Mouse (Mus musculus) intestine, embryonic 15.5 days (tissue): ENCODE results near the gene Aox4. TPM values are rescaled to one million over a fixed set of nuclear protein-coding genes. Genes with fewer than 3 reads are reported as not detected.

Experiments
- ATAC-seq: fragments of 200-750 bp; cut with Nextera tagmentation; 2 replicates; pipeline ENCODE4 v1.8.0; 2017; ENCODE audit warnings: moderate TSS enrichment, moderate library complexity
- H3K27ac ChIP-seq: fragments of 300-500 bp; sonication (generic); 2 replicates; pipeline ENCODE4 v1.5.1; 2015; ENCODE audit warnings: mild to moderate bottlenecking, inconsistent platforms
- H3K27me3 ChIP-seq: fragments of 300-500 bp; sonication (generic); replicated peaks from 2 replicates; pipeline ENCODE4 v1.6.1; 2015; ENCODE audit warnings: inconsistent platforms
- H3K36me3 ChIP-seq: fragments of 300-500 bp; sonication (generic); 2 replicates; pipeline ENCODE4 v1.6.1; 2015; ENCODE audit warnings: inconsistent platforms
- H3K4me1 ChIP-seq: fragments of 300-500 bp; sonication (generic); replicated peaks from 2 replicates; pipeline ENCODE4 v1.6.1; 2015; ENCODE audit warnings: inconsistent platforms
- H3K4me2 ChIP-seq: fragments of 300-500 bp; sonication (generic); replicated peaks from 2 replicates; pipeline ENCODE4 v1.6.1; 2015; ENCODE audit warnings: mild to moderate bottlenecking, inconsistent platforms
- H3K4me3 ChIP-seq: fragments of 300-500 bp; sonication (generic); replicated peaks from 2 replicates; pipeline ENCODE4 v1.5.1; 2015; ENCODE audit warnings: inconsistent platforms
- H3K9ac ChIP-seq: fragments of 300-500 bp; sonication (generic); 2 replicates; pipeline ENCODE4 v1.6.1; 2015; ENCODE audit warnings: inconsistent platforms
- H3K9me3 ChIP-seq: fragments of 300-500 bp; sonication (generic); 2 replicates; pipeline ENCODE4 v1.6.1; 2016; ENCODE audit warnings: inconsistent platforms
- WGBS: fragments of 180-500 bp; shearing (Covaris S2); methylation state at CpG from one replicate; pipeline ENCODE4 v1.1.7; 2015; 5-methylcytosine and 5-hydroxymethylcytosine counted together
- polyA plus RNA-seq: library from polyadenylated mRNA; unstranded; fragments of >200 nt; fragmentation: Nextera tagmentation; extraction: Ambion mirVana; gene quantifications from 2 replicates; pipeline ENCODE4 v1.2.1, GENCODE M21; 2015

The Aox4 gene
- polyA plus RNA-seq, 1 experiment from 2014 or later = 0.04 TPM

DNA sequence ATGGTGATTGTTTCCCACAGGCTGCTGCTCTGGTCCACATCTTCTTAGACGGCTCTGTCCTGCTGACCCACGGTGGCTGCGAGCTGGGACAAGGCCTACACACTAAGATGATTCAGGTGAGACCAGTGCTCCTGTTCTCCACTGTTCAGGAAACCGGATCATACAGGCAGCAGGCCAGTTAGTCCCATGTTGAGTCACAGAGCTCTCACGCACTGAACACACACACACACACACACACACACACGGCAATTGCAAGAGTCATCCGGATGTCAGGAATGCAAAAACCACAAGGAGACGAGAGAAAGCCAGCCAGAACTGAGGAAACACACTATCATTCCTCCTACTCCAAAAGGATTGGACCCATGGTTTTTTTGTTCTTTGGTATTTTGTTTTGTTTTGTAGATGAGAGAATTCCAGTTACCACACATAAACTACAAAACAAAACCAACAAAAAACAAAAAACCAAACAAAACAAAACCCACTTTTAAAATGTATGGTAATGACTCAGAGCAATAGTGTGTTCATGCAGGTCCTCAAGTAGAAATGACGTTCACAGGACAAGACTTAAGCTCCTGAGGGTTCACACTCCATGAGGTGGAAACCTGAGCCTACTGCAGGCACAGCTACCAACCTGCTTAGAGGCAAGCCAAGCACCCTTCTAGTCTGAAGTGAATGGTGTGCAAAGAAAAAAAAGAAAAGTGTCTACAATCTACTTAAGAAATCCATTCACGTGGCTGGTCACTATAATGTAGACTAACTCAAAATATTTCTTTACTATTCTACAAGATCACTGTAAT, 47.2 kb downstream of the Aox4 start:
- H3K9ac ChIP-seq = no peak overlapping the region
- no peaks in the 10 kb centered on the region for H3K4me1 ChIP-seq
- no peaks in the 10 kb centered on the region for H3K27me3 ChIP-seq
- no peaks in the 10 kb centered on the region for H3K36me3 ChIP-seq
- H3K4me3 ChIP-seq = no peak overlapping the region
- 76% methylated on average over 10 of the region's 10 CpGs for WGBS
- ATAC-seq = no peak
- H3K27ac ChIP-seq = no peak overlapping the region
- H3K9me3 ChIP-seq = no peaks in the 10 kb centered on the region
- no peak overlapping the region for H3K4me2 ChIP-seq

DNA sequence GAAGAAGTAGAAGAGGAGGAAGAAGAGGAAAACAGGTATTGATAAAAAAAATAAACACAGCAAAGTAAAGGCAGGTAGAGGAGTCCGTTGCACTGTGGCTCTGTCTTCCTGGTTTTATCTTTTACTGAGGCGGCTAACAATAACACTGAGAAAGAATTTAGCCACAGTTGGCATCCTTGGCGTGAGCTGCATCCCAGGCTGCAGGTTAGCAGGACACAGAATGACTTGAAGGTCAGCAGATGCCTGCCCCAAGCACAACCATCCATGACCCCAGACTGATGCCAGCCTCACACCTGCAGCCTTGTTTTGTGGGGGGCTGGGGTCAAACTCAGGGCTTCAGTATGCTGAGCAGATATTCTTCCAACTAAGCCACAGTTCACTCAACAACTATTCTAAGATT, 50.1 kb downstream of the Aox4 start:
- H3K4me1 ChIP-seq = no peaks in the 10 kb centered on the region
- ATAC-seq = no peak
- H3K9ac ChIP-seq = no peak overlapping the region
- H3K9me3 ChIP-seq = no peaks in the 10 kb centered on the region
- no peak overlapping the region for H3K27ac ChIP-seq
- WGBS = 43% methylated on average over 3 of the region's 3 CpGs
- H3K4me2 ChIP-seq = no peak overlapping the region
- H3K27me3 ChIP-seq = no peaks in the 10 kb centered on the region
- H3K4me3 ChIP-seq = no peak overlapping the region
- H3K36me3 ChIP-seq = no peaks in the 10 kb centered on the region

DNA sequence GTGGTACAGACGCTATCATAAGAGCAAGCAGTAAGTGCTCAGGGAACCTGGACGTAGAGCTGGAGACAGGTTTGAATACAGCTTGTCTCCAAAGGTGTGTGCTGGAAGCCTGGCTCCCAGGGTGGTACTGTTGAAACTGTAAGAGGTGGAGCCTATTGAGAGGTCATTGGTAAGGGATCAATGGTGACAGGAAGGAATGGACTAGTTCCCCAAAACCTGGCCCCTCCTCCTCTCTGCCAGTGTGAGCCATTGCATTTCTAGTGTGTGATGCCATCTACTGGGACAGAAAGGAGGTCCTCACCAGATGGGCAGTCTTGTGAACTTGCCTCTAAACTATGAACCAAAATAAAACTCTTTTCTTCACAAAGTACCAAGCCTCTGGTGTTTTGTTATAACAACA, 58.0 kb downstream of the Aox4 start:
- H3K9ac ChIP-seq = no peak overlapping the region
- H3K4me2 ChIP-seq = no peak overlapping the region
- ATAC-seq = no peak
- WGBS = 85% methylated on average over 2 of the region's 2 CpGs
- no peaks in the 10 kb centered on the region for H3K27me3 ChIP-seq
- no peaks in the 10 kb centered on the region for H3K9me3 ChIP-seq
- no peak overlapping the region for H3K27ac ChIP-seq
- H3K36me3 ChIP-seq = no peaks in the 10 kb centered on the region
- H3K4me1 ChIP-seq = no peaks in the 10 kb centered on the region
- H3K4me3 ChIP-seq = no peak overlapping the region

DNA sequence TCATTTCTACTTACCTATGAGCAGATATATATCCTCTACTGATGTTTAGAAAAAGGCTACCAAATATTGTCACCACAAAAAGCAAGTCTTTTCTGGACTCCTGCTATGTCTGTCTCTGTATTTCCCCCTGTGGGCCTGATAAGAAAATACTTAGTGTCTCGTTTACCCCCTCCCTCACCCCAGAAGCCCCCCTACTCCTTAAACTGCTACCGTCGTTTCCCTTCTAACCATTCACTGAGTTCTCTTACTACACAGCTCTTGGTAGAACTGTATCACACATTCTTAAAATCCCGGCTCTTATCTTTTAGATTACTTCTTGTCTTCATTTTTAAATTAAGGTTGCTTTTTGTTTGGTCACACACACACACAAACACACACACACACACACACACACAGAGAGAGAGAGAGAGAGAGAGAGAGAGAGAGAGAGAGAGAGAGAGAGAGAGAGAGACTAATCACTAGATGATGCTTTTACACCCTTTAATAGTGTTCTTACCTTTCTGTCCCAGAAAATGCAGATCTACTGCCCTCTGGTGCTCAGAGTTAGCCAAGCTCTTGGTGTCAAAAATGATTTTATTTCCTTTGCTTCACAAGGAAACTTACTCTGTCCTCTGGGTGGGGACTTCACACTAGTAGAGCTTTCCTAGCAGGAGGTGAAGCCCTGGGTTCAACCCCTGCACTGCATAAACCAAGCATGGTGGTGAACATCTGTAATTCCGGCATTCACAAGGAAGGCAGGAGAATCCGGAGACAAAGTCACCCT, 60.8 kb downstream of the Aox4 start:
- Histone ChIP-seq H3K27me3 (no peaks in the 10 kb centered on the region), H3K36me3 (no peaks in the 10 kb centered on the region), H3K4me1 (no peaks in the 10 kb centered on the region), H3K9ac (no peak overlapping the region), H3K4me2 (no peak overlapping the region), H3K27ac (no peak overlapping the region), H3K4me3 (no peak overlapping the region), H3K9me3 (no peaks in the 10 kb centered on the region)
- ATAC-seq = no peak
- 58% methylated on average over 6 of the region's 6 CpGs for WGBS

DNA sequence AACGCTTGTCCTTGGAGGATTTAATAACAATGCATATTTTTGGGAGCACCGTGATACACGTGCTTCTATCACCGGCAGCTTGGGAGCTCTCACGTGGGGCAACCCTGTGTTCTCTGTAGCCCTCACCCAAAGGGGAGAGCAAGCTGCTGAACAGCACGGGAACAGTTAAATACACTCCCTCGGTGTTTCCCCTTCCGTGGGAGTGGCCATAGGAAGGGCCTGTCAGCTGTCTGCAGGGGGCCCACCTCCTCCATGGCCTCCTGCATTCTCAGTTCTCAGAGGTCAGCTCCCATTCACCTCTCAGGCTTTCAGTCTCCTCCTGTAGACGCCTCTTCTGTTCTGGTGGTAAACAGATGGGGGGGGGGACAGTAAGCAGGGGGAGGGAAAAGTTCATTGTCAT, 65.7 kb downstream of the Aox4 start:
- ATAC-seq = no peak
- WGBS = 28% methylated on average over 9 of the region's 9 CpGs

DNA sequence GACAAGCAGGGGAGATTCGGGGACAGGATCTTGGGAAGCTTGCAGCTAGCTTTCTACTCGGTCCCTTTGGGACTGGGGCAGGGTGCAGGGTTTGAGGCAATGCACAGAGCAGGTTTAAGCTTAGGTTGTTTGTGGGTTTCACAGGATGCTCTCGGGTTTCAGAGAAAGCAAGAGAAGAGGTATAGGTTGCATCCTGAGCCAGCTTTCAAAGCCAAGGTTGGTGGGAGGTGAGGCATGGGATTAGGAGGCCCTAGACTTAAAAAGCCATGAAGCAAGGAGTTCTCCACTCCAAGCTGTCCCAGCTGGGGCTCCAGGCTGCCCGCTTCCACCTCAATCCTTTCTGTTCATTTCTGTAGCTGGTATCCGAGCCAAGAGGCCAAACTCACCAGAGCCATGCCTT, 67.8 kb downstream of the Aox4 start, which contains the start of gene Aox2:
Gene Aox2, plus strand, starts transcription at position 301 of the 400 bp plus-strand sequence.
- no peaks in the 10 kb centered on the region for H3K27me3 ChIP-seq
- no peaks in the 10 kb centered on the region for H3K36me3 ChIP-seq
- no peak for ATAC-seq
- H3K9me3 ChIP-seq = no peaks in the 10 kb centered on the region
- no peak within 1 kb of the TSS for H3K4me2 ChIP-seq
- no peak within 1 kb of the TSS for H3K27ac ChIP-seq
- H3K4me3 ChIP-seq = no peak within 1 kb of the TSS
- 75% methylated on average over 5 of the region's 5 CpGs for WGBS
- no peaks in the 10 kb centered on the region for H3K4me1 ChIP-seq
- H3K9ac ChIP-seq = no peak within 1 kb of the TSS

More for the DNA sequence above, 65.7 kb downstream of the Aox4 start:
- no peaks in the 10 kb centered on the region for H3K27me3 ChIP-seq
- no peaks in the 10 kb centered on the region for H3K4me1 ChIP-seq
- no peak overlapping the region for H3K9ac ChIP-seq
- no peak overlapping the region for H3K4me2 ChIP-seq
- H3K4me3 ChIP-seq = no peak overlapping the region
- no peaks in the 10 kb centered on the region for H3K9me3 ChIP-seq
- no peak overlapping the region for H3K27ac ChIP-seq
- H3K36me3 ChIP-seq = no peaks in the 10 kb centered on the region

DNA sequence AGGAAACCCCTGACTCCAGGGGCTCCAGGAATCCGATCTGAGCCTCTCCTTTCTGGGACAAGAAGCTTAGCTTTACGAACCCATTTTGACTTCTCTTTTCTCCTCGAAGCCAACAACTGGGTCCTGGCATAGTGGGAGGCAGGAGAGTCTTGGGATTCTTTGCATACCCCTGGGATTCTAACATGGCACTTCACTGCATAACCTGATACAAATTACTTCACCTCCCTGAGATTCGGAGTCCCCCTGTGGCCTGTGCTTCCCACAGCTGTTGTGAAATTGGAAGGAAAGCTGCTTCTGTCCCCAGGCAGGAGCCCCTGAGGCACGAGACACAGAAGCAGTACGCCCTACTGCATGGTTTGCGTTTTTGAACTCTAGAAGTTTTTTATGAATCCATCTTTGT, 68.3 kb downstream of the Aox4 start:
- no peak overlapping the region for H3K4me3 ChIP-seq
- no peak for ATAC-seq
- H3K27ac ChIP-seq = no peak overlapping the region
- no peaks in the 10 kb centered on the region for H3K9me3 ChIP-seq
- WGBS = 69% methylated on average over 7 of the region's 7 CpGs
- H3K4me1 ChIP-seq = no peaks in the 10 kb centered on the region
- H3K27me3 ChIP-seq = no peaks in the 10 kb centered on the region
- no peak overlapping the region for H3K9ac ChIP-seq
- no peak overlapping the region for H3K4me2 ChIP-seq
- no peaks in the 10 kb centered on the region for H3K36me3 ChIP-seq

DNA sequence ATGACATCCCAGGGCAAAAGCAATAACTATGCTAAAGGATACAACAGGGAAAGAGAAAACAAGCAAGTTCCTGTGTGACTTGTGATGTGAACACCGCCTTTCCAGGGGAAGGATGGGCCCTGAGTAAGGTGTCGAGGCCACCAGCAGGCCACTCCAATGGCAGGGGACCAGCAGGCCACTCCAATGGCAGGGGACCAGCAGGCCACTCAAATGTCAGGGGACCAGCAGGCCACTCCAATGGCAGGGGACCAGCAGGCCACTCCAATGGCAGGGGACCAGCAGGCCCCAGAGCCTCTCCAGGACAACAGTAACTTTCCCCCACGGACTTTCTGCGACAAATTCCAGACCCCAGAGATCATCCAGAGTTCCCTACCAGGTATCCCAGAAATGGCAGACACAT, 70.2 kb downstream of the Aox4 start:
- no peaks in the 10 kb centered on the region for H3K27me3 ChIP-seq
- H3K4me2 ChIP-seq = no peak overlapping the region
- no peak overlapping the region for H3K9ac ChIP-seq
- no peaks in the 10 kb centered on the region for H3K36me3 ChIP-seq
- no peaks in the 10 kb centered on the region for H3K4me1 ChIP-seq
- ATAC-seq = no peak
- H3K27ac ChIP-seq = no peak overlapping the region
- no peaks in the 10 kb centered on the region for H3K9me3 ChIP-seq
- H3K4me3 ChIP-seq = no peak overlapping the region
- 65% methylated on average over 4 of the region's 4 CpGs for WGBS

DNA sequence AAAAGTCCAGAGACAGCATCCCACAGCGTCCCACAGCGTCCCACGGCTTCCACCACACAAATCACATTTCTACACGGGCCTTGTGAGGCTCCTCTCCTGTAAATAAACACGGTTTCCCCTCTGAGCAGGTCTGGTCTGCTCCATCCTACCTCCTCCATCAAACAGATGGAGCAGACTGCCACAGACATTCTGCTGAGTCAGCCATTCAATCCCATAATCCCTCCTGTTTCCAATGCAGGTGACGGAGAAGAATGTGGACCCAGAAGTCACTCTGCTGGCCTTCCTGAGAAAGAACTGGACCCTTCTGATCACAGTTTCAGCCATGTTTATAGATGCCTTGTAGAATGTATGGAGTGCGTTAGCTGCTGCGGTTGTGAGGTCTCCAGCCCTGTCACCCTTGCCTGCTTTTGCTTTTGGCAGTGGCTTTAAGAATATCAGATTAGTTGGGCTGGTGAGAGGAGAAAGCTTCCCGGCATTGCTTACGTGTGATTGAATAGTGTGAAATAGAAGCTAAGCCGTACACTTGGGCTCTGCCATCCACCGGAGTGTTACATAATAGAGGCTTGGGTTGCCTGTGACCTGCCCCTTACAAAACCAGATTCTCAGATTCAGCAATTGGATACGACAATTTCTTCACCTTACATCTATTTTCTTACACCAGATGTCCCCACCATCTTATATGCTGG, 70.9 kb downstream of the Aox4 start:
- no peak overlapping the region for H3K4me2 ChIP-seq
- no peaks in the 10 kb centered on the region for H3K27me3 ChIP-seq

DNA sequence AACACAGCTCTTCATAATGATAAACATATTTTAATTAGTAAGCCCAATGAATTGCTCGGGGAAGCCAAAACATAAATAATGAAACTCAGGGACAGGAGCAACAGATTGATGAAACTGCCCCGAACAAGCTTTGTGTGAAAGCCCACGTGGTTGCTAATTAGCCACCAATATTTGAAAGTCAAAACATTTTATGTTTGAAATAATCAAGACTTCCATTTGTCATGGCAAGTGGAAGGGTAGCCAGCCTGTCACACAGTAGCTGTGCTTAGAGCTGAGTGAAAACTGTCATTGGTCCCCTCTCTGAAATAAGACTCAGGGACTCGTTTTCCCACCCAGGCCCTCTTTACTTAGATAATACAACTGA, 71.4 kb downstream of the Aox4 start:
- no peak overlapping the region for H3K9ac ChIP-seq
- H3K36me3 ChIP-seq = no peaks in the 10 kb centered on the region
- no peak overlapping the region for H3K27ac ChIP-seq
- no peaks in the 10 kb centered on the region for H3K9me3 ChIP-seq
- ATAC-seq = no peak
- no peak overlapping the region for H3K4me3 ChIP-seq
- H3K4me2 ChIP-seq = no peak overlapping the region
- no peaks in the 10 kb centered on the region for H3K27me3 ChIP-seq
- 69% methylated on average over 4 of the region's 4 CpGs for WGBS
- no peaks in the 10 kb centered on the region for H3K4me1 ChIP-seq

More for the DNA sequence above, 70.9 kb downstream of the Aox4 start:
- 65% methylated on average over 13 of the region's 13 CpGs for WGBS
- Histone ChIP-seq H3K36me3 (no peaks in the 10 kb centered on the region), H3K4me3 (no peak overlapping the region), H3K9ac (no peak overlapping the region), H3K4me1 (no peaks in the 10 kb centered on the region), H3K27ac (no peak overlapping the region), H3K9me3 (no peaks in the 10 kb centered on the region)
- no peak for ATAC-seq

DNA sequence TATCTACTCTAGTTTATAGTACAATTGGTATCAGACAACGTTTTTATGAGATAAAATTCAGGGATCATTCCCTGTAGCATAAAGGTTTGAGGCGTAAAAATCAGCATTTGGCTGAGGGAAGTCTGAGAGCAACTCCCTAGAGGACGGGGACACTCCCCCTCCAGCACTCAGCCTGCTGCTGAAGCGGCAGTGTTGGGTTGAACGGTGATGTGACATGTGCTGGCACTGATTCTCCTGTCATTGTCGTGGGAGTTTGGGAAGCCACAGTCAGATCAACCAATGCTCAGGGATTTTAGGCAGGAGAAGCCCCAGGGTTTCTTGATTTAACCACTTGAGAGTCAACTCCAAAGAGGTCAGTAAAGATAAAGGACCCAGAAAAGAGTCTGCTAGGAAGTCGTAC, 74.3 kb downstream of the Aox4 start:
- WGBS = 54% methylated on average over 7 of the region's 7 CpGs
- Histone ChIP-seq H3K9me3 (no peaks in the 10 kb centered on the region), H3K27me3 (no peaks in the 10 kb centered on the region), H3K4me3 (no peak overlapping the region), H3K4me1 (no peaks in the 10 kb centered on the region), H3K9ac (no peak overlapping the region), H3K36me3 (no peaks in the 10 kb centered on the region), H3K4me2 (no peak overlapping the region), H3K27ac (no peak overlapping the region)
- ATAC-seq = no peak

DNA sequence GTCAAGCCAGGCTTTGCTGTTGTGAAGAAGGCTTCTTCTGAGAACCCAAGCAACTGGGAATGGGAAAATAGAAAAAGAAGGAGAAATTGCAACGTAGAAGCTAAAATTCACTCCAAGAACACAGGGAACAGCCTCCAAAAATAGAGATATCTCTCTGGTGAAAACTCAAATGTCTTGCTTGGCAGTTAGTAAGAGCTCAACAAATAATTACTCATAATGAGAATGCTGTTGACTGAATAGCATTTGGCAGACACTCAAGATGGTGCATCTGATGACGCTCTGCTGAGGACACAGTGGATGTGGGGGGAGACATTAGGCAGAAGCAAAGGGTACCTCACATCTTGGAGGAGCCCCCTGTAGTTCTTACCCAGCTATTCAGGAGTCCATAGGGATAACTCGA, 77.9 kb downstream of the Aox4 start:
- no peak for ATAC-seq

More for the DNA sequence above, 77.9 kb downstream of the Aox4 start:
- no peak overlapping the region for H3K4me2 ChIP-seq
- no peak overlapping the region for H3K9ac ChIP-seq
- WGBS = 78% methylated on average over 3 of the region's 3 CpGs
- no peaks in the 10 kb centered on the region for H3K9me3 ChIP-seq
- no peaks in the 10 kb centered on the region for H3K36me3 ChIP-seq
- H3K27me3 ChIP-seq = no peaks in the 10 kb centered on the region
- H3K27ac ChIP-seq = no peak overlapping the region
- H3K4me3 ChIP-seq = no peak overlapping the region
- H3K4me1 ChIP-seq = 0 out of 2 replicates have a peak, but pooled peaks cover 3% of the 10 kb centered on the region
